ENCODE assay signal across 18 mouse cellular contexts in the genomic region with DNA sequence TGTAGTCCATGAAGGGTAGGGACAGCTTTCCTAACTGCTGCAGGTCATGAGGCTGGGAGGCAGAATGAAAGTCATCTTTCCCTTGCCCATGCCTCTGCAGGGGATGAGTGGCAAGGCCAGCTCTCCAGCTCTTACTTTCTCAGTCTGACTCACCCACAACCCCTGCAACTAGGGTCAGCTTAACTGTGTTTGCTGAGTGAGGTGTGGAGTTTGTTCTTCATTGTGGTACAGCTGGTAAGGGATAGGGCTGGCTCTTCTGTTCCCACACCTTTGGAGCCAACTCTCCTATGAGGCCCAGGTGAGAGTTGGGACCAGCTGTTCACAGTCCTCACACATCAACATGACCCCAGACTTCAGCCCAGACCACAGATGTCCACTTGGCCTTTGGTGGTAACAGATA.
"Had no signal": no experiment of that assay in that cellular context is flagged by ENCODE, and none has a peak within 500 bp of the region (broad histone marks: within the 10 kb centered on the region; RNA-seq: fewer than 3 reads in every experiment).

No protein-coding gene starts in this region.

- H3K9me3 ChIP-seq: liver, embryonic 13.5 days; liver, embryonic 15.5 days; lung, embryonic 15.5 days; midbrain, embryonic 13.5 days; midbrain, embryonic 15.5 days; neural tube, embryonic 12.5 days had no signal

- ATAC-seq: liver, postnatal 0 days; lung, postnatal 0 days; midbrain, embryonic 13.5 days; midbrain, embryonic 15.5 days had no signal

- DNase-seq: liver, embryonic 13.5 days; liver, postnatal 0 days; lung, adult 2 months; lung, postnatal 14 days; lung, postnatal 36 days; right cerebral cortex, postnatal 14 days; thymus, adult 2 months; thymus, postnatal 25 days; thymus, postnatal 4 days had no signal

- H3K27ac ChIP-seq: liver, embryonic 13.5 days; liver, embryonic 15.5 days; lung, embryonic 15.5 days; macrophage; midbrain, embryonic 13.5 days; midbrain, embryonic 15.5 days; neural tube, embryonic 12.5 days had no signal

- H3K4me3 ChIP-seq: liver, embryonic 13.5 days; liver, embryonic 15.5 days; lung, embryonic 15.5 days; megakaryocyte, embryonic 14.5 days; midbrain, embryonic 13.5 days; midbrain, embryonic 15.5 days; neural tube, embryonic 12.5 days had no signal

- H3K9ac ChIP-seq: liver, embryonic 13.5 days; liver, embryonic 15.5 days; liver, postnatal 0 days; lung, embryonic 15.5 days; midbrain, embryonic 13.5 days; midbrain, embryonic 15.5 days; neural tube, embryonic 12.5 days had no signal

- H3K27me3 ChIP-seq: liver, embryonic 13.5 days; liver, embryonic 15.5 days; lung, embryonic 15.5 days; megakaryocyte, embryonic 14.5 days; midbrain, embryonic 13.5 days; midbrain, embryonic 15.5 days; neural tube, embryonic 12.5 days had no signal

- H3K36me3 ChIP-seq: liver, embryonic 13.5 days; liver, embryonic 15.5 days; lung, embryonic 15.5 days; midbrain, embryonic 13.5 days; midbrain, embryonic 15.5 days; neural tube, embryonic 12.5 days had no signal

- H3K4me2 ChIP-seq: liver, embryonic 13.5 days; liver, embryonic 15.5 days; lung, embryonic 15.5 days; midbrain, embryonic 11.5 days; midbrain, embryonic 13.5 days; midbrain, embryonic 15.5 days; neural tube, embryonic 12.5 days had no signal

- H3K4me1 ChIP-seq: liver, embryonic 13.5 days; liver, embryonic 15.5 days; lung, embryonic 15.5 days; megakaryocyte, embryonic 14.5 days; midbrain, embryonic 13.5 days; midbrain, embryonic 15.5 days; neural tube, embryonic 12.5 days had no signal
